Mouse (Mus musculus) erythroblast, embryonic 14.5 days (primary cell): ENCODE measurements at regions not wholly inside any gene's neighbourhood (a gene's known extent, or its start where the extent isn't known, plus 50 kb on each side); places are given as distances from the start of the nearest gene placed in this dataset.

ENCODE experiments used
- GATA1 ChIP-seq: IDR thresholded peaks from 2 replicates; pipeline ENCODE4 v1.6.1; 2012; ENCODE audit warnings: low read length, inconsistent platforms, mixed read lengths
- TAL1 ChIP-seq: IDR thresholded peaks from 3 replicates; pipeline ENCODE4 v1.6.1; 2012; ENCODE audit warnings: low read length, inconsistent platforms, mixed read lengths

- TF ChIP-seq GATA1 (no peak), TAL1 (no peak)
Measured at GRCm38 (mm10) chr16:24135351-24135750, 146.7 kb upstream of the Bcl6 start.
